Mouse (Mus musculus) ES-E14 (cell line): ENCODE measurements at regions not wholly inside any gene's neighbourhood (a gene's known extent, or its start where the extent isn't known, plus 50 kb on each side); places are given as distances from the start of the nearest gene placed in this dataset.

Experiments
- CHD2 ChIP-seq: IDR thresholded peaks from 2 replicates; pipeline ENCODE4 v1.6.1; 2014; ENCODE audit warnings: mild to moderate bottlenecking, low read depth, low read length, inconsistent platforms
- ZC3H11A ChIP-seq: IDR thresholded peaks from 2 replicates; pipeline ENCODE4 v1.6.1; 2012; ENCODE audit warnings: low read depth, mild to moderate bottlenecking, inconsistent platforms, low read length, borderline replicate concordance
- ZNF384 ChIP-seq: IDR thresholded peaks from 2 replicates; pipeline ENCODE4 v1.6.1; 2012; ENCODE audit warnings: low read depth, low read length, inconsistent platforms

DNA sequence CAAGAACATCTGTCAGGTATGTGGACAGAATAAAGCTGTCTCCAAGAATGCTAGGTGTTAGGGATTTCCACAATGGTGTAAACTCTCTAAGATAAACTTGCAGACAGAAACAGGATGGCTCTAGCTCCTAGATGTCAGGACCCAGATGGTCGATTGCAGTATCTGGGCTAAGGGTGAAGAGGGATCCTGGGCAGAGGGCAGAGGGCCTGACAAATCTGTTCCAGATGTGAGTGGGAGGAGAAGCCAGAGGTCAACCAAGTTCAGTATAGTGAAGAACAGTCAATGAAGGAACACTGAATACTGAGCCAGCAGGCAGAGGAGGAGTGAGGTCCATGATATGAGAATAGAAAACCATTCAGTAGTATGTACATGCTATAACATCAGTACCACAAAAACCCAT is 254.4 kb downstream of the Cmpk2 start:
- TF ChIP-seq CHD2: no peak
- no peak for TF ChIP-seq ZC3H11A
- TF ChIP-seq ZNF384: no peak
